Mouse (Mus musculus) liver, postnatal 0 days (tissue): ENCODE results near the gene Maip1. TPM values are rescaled to one million over a fixed set of nuclear protein-coding genes. Genes with fewer than 3 reads are reported as not detected.

Experiments used
- ATAC-seq: fragments of 200-750 bp; cut with Nextera tagmentation; 2 replicates; pipeline ENCODE4 v1.8.0; 2017; ENCODE audit warnings: mild to moderate bottlenecking, moderate library complexity
- DNase-seq: peaks from one replicate; pipeline ENCODE4 v3.0.0-alpha.2; 2016
- H3K27ac ChIP-seq: fragments of 300-500 bp; sonication (generic); 2 replicates; pipeline ENCODE4 v1.5.1; 2014; ENCODE audit warnings: antibody characterized with exemption, moderate library complexity, mild to moderate bottlenecking, low read depth
- H3K27me3 ChIP-seq: fragments of 300-500 bp; sonication (generic); 2 replicates; pipeline ENCODE4 v1.6.1; 2014; ENCODE audit warnings: low read length, control low read depth, mixed read lengths; ENCODE audit not compliant: insufficient read depth
- H3K36me3 ChIP-seq: fragments of 300-500 bp; sonication (generic); replicated peaks from 2 replicates; pipeline ENCODE4 v1.6.1; 2014; ENCODE audit warnings: mild to moderate bottlenecking, control low read depth, low read length, moderate library complexity, mixed read lengths; ENCODE audit not compliant: insufficient read depth
- H3K4me1 ChIP-seq: fragments of 300-500 bp; sonication (generic); 2 replicates; pipeline ENCODE4 v1.6.1; 2014; ENCODE audit warnings: antibody characterized with exemption, mild to moderate bottlenecking, control low read depth; ENCODE audit not compliant: insufficient read depth
- H3K4me2 ChIP-seq: fragments of 300-500 bp; sonication (generic); 2 replicates; pipeline ENCODE4 v1.6.1; 2014; ENCODE audit warnings: low read depth, mild to moderate bottlenecking, low read length, moderate library complexity, mixed read lengths
- H3K4me3 ChIP-seq: fragments of 300-500 bp; sonication (generic); 2 replicates; pipeline ENCODE4 v1.5.1; 2014; ENCODE audit warnings: low read depth, low read length
- H3K9ac ChIP-seq: fragments of 300-500 bp; sonication (generic); replicated peaks from 2 replicates; pipeline ENCODE4 v1.6.1; 2014; ENCODE audit warnings: mild to moderate bottlenecking, moderate library complexity
- H3K9me3 ChIP-seq: fragments of 300-500 bp; sonication (generic); 2 replicates; pipeline ENCODE4 v1.6.1; 2016; ENCODE audit warnings: mild to moderate bottlenecking, control low read depth, low read length, mixed read lengths
- CTCF ChIP-seq: sonication (generic); IDR thresholded peaks from 2 replicates; pipeline ENCODE4 v1.5.1; 2016; ENCODE audit warnings: antibody characterized with exemption, low read depth
- EP300 ChIP-seq: IDR thresholded peaks from 2 replicates; pipeline ENCODE4 v1.6.1; 2016; ENCODE audit warnings: antibody characterized with exemption, low read depth, mild to moderate bottlenecking
- WGBS: fragments of 180-500 bp; shearing (Covaris S2); extraction: QIAGEN DNeasy Blood & Tissue Kit; methylation state at CpG from one replicate; pipeline ENCODE4 v1.1.7; 2014; ENCODE audit not compliant: insufficient replicate concordance; 5-methylcytosine and 5-hydroxymethylcytosine counted together
- polyA plus RNA-seq: library from polyadenylated mRNA; unstranded; fragments of >200 nt; fragmentation: Nextera tagmentation; extraction: Ambion mirVana; gene quantifications from 2 replicates; pipeline ENCODE4 v1.2.1, GENCODE M21; 2015

Maip1 gene
- polyA plus RNA-seq, 1 experiment from 2014 or later: 8.2 TPM

DNA sequence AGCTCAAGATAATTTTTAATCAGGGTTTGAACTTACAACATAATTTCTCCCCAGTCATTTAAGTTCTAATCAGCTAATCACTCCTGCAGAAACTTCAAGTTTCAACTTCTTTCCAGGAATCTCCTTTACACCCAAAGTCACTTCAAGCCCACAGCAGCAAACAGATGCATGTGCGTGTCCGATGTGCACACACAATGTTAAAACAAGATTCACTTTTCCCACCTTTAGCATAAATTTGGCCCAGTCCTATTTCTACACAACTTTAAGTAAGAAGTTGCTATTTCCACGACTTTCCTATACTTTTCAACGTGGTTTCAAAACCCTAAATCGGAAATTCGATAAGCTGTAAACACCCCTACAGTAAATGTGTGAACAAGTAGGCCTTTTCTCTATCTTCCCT, 29.3 kb upstream of the Maip1 start:
- TF ChIP-seq EP300: no peak
- no peak for TF ChIP-seq CTCF
- H3K9me3 ChIP-seq: no peaks in the 10 kb centered on the region
- peak overlapping the region; percentile 92 for H3K4me3 ChIP-seq
- no peak for ATAC-seq
- H3K4me2 ChIP-seq: peak overlapping the region; percentile 92
- no peaks in the 10 kb centered on the region for H3K27me3 ChIP-seq
- no peak for DNase-seq
- peaks cover 3% of the 10 kb centered on the region; the same call in 1 of the 2 replicates for H3K36me3 ChIP-seq
- 0 out of 2 replicates have a peak overlapping the region, but pooled peaks have one; percentile 92 for H3K9ac ChIP-seq
- no peak overlapping the region; the same call in 1 of the 2 replicates for H3K27ac ChIP-seq
- 57% methylated on average over 6 of the region's 6 CpGs for WGBS
- peaks cover 8% of the 10 kb centered on the region for H3K4me1 ChIP-seq

GRCm38 (mm10) chr1:57377376-57378341, 28.5 kb upstream of the Maip1 start, which contains the start of gene 1700066M21Rik:
1700066M21Rik (plus strand) TSS chr1:57377620.
- Histone ChIP-seq H3K4me2 (peak within 1 kb of the TSS; percentile 92), H3K9me3 (no peaks in the 10 kb centered on the region), H3K36me3 (peaks cover 3% of the 10 kb centered on the region; the same call in 1 of the 2 replicates), H3K9ac (peak within 1 kb of the TSS; percentile 92), H3K4me3 (peak within 1 kb of the TSS; percentile 92), H3K27ac (peak within 1 kb of the TSS; percentile 75), H3K27me3 (no peaks in the 10 kb centered on the region), H3K4me1 (peaks cover 8% of the 10 kb centered on the region)
- peak; percentile 98 for ATAC-seq
- peak; percentile 97 for DNase-seq
- under 1% methylated on average over 80 of the region's 81 CpGs for WGBS
- TF ChIP-seq CTCF (no peak), EP300 (no peak)

DNA sequence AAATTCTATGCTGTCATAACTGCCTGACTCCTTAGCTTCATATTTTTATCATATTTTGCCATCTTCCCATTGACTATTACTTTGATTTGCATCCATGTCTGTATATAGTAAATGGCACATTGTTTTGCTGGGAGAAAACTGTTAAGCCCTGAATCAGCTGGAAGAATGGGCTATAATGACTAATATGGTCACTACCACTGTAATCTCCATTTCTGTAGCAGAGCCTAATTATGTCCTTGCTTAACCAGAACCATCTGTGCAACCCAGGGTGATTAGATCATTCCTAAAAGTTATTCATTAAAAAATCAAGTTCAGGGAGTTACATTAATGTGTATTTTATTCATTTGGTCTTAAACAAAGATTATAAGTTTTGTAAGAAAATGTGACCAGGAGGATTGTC, 19.6 kb upstream of the Maip1 start:
- Histone ChIP-seq H3K27ac (no peak overlapping the region), H3K4me2 (no peak overlapping the region), H3K9me3 (no peaks in the 10 kb centered on the region), H3K4me3 (no peak overlapping the region), H3K36me3 (peaks cover 4% of the 10 kb centered on the region; the same call in 1 of the 2 replicates), H3K4me1 (no peaks in the 10 kb centered on the region), H3K9ac (no peak overlapping the region), H3K27me3 (no peaks in the 10 kb centered on the region)
- DNase-seq (no peak), ATAC-seq (no peak)
- no peak for TF ChIP-seq EP300
- TF ChIP-seq CTCF: no peak

DNA sequence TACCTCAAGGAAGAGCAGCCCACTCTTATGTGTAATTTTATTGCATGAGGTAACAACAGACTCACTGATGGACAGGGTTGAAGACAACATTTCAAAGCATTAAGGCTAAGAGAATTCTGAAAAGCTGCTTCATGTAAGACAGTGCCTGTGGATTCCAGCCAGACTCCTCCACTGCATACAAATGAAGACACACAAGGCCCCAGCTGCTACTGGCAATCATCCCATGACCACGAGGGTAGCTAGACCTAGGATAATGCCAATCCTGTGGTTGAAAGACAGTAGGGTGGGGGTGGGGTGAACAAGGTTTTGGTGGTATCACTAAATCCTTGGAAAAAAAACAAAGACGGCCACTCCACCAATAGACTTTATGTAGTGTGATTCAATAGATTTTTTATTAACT, 18.3 kb upstream of the Maip1 start:
- H3K36me3 ChIP-seq: peaks cover 4% of the 10 kb centered on the region; the same call in 1 of the 2 replicates
- no peak for ATAC-seq
- 63% methylated on average over 2 of the region's 2 CpGs for WGBS

DNA sequence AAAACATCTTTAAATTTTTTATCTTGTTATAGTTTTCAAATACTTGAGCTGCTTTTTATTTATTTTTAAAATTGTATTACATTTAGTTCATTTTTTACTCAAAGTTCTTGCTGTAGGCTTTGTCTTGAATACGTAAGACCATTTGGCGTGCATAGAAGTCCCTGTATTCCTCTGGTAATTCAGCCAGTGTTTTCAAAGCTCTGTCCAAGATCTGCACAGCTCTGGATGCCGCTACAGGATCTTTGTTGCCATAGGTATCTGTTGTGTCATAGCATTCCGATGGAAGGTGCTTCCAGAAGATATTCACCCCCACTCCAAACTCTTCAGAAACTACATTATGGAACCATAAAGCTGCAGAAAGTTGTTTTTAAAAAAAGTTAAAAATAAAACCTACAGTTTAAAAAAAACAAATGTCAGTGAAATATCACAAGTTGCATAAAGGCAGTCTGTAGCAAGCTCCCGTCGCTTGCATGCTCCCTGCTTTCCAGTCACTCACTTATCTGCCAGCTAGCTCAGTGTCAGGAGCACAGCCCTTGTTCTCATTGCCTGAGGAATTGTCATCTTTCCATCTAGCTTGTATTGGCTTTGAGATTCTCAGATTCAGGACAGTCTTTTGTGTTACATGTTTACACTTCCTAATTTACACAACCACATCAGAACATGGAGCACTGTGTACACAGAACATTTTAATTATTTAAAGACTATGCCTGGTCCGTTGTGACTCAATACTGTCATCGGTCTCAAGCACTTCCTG, 17.5 kb upstream of the Maip1 start:
- Histone ChIP-seq H3K9me3 (no peaks in the 10 kb centered on the region), H3K36me3 (peaks cover 6% of the 10 kb centered on the region; the same call in 1 of the 2 replicates), H3K9ac (no peak overlapping the region), H3K4me2 (no peak overlapping the region), H3K27me3 (no peaks in the 10 kb centered on the region), H3K27ac (no peak overlapping the region), H3K4me3 (no peak overlapping the region), H3K4me1 (peaks cover 4% of the 10 kb centered on the region; the same call in 1 of the 2 replicates)
- ATAC-seq (no peak), DNase-seq (no peak)
- no peak for TF ChIP-seq EP300
- TF ChIP-seq CTCF: no peak
- 76% methylated on average over 8 of the region's 8 CpGs for WGBS

More for the DNA sequence above, 18.3 kb upstream of the Maip1 start:
- Histone ChIP-seq H3K9me3 (no peaks in the 10 kb centered on the region), H3K9ac (no peak overlapping the region), H3K27me3 (no peaks in the 10 kb centered on the region), H3K27ac (no peak overlapping the region), H3K4me3 (no peak overlapping the region), H3K4me2 (no peak overlapping the region), H3K4me1 (peaks cover 2% of the 10 kb centered on the region; the same call in 1 of the 2 replicates)
- no peak for DNase-seq
- TF ChIP-seq EP300 (no peak), CTCF (no peak)
